Mouse (Mus musculus) urinary bladder, adult 2 months (tissue): ENCODE measurements around the gene Arhgap10. TPM values are rescaled to one million over a fixed set of nuclear protein-coding genes. Genes with fewer than 3 reads are reported as not detected.

Source experiments
- DNase-seq: peaks from one replicate; pipeline ENCODE4 v3.0.0; 2022; ENCODE audit warnings: low spot score
- polyA plus RNA-seq: library from polyadenylated mRNA; depleted of rRNA; stranded (reverse); fragments of >200 nt; gene quantifications from 2 replicates; pipeline ENCODE4 v1.2.3, GENCODE M21; 2012

The Arhgap10 gene
- polyA plus RNA-seq, 1 experiment: 43.8 TPM

DNA sequence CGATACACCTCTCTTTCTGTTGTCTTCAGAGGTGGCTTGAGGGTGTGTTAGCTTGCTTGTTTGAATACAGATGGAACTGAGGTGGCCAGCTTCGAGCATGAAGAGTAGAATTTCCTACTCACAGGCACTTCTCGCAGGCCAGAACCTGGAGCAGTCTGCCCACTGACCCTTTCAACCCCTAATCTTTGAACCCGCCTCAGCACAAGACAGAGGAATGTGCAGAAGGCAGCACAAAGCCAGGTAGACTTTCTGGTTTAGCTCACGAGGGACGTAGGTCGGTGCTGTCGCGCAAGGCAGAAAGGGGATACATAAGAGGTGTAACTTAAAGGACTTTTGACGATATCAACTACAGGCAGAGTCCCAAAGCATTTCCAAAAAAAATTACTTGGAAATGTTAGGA, 908 bp downstream of the Arhgap10 start:
- DNase-seq: no peak

GRCm38 (mm10) chr8:77515786-77516185, 2.0 kb downstream of the Arhgap10 start:
- DNase-seq: no peak

GRCm38 (mm10) chr8:77515201-77515600, 2.6 kb downstream of the Arhgap10 start:
- DNase-seq: no peak

DNA sequence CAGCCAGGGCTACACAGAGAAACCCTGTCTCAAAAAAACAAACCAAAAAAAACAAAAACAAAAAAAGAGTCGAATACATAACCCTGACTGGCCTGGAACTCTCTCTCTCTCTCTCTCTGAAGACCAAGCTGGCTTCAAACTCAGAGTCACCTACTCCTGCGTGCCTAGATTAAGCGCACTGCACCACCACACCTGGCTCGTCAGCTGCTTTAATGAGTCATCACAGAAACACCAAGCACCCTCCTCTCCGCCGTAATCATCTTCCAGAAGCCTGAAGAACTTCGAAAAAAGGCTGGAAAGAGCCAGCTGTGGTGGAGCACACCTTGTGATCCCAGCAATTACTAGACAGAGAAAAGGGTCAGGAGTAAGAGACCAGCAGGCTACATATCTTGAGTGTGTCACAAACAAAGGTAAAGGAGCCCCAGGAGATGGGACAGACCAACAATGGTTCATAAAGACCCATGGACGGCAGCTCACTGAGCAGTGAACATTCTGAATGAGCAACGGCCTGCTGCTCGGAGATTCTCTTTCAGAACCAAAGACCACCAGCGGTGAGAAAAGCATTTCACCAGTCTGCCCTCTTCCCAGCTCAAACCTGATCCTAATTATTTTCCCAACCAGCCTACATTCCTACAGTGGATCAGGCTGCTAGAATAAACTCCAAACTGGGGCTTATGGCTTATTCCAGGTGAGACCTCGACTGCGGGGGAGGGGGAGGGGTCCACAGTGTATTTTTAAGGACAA, 5.8 kb downstream of the Arhgap10 start:
- DNase-seq: no peak

DNA sequence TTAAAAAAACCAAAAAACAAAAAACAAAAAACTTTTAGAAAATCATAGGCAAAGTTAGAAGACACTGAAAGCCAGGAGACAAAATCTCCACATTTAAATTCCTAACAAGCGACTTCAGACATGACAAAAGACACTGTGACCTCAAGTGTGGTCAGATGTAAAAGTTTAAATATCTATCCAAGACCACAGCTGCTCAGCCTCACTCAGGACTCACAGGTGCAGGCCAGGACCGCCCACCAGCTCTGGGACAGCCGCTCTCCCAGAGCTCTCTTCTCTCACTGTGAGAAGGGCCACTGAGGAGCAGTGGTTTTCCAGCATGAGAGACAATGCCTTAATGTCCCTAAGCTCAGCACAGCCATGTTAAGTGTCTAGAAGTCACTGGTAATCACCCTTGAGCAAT, 7.3 kb downstream of the Arhgap10 start:
- no peak for DNase-seq

DNA sequence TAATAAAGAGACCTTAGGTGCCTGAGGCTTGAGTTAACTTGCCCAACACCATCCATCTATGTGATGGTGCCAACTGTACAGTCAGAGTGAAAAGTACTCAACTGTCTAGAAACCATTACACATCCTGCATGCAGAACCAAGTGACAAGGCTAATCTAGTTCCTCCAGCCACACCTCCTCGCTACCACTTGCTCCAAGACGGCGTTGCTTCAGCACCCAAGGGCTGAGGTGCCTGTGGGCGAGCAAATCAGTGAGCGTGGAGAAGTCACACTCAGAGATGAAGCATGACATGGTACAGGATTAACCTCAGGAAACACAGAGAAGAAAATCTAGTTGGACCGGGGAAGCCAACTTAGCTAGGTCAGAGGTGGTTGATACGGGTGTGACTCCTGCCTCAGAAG, 8.7 kb downstream of the Arhgap10 start:
- DNase-seq: no peak

DNA sequence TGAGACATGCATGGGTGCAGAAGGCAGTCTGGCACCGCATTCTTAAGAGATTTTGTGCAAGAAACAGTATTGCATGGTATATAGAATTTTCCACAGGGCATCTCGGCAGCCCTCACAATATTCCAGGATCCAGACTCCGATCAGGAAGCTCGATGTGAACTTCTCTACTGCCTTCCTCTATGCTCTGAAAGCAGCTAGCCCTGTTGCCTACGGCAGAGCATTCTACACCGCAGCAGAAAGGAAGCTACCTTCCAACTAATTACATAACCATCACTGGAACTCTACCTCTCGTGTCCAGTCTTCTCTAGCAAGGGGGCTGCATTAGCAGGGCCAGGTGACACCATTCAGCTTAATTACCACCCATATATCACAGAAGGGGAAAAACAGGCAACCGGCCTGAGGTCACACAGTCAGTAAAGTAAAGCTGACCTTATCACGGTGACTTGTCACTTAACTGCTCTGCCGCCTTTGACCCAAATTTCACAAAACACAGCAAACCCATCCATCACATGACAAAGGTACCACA, 10.2 kb downstream of the Arhgap10 start:
- DNase-seq: no peak

DNA sequence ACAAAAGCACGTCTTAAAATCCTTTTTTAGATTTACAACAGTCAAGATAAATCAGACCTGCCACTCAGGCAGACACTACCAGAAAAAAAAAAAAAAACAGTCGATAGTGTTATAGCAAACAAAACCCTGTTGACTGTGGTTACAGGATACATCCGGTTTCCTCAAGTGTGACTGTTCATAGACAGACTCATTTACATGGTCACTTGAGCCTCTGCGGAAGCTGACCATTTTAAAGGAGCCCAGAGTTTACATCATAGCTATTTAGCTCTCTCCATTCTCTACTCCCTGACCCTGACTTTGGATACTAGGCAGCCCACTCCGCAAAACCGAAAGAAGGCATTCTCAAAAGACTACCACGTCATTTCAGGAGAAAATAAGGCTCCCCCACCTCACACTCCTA, 11.2 kb downstream of the Arhgap10 start:
- no peak for DNase-seq

DNA sequence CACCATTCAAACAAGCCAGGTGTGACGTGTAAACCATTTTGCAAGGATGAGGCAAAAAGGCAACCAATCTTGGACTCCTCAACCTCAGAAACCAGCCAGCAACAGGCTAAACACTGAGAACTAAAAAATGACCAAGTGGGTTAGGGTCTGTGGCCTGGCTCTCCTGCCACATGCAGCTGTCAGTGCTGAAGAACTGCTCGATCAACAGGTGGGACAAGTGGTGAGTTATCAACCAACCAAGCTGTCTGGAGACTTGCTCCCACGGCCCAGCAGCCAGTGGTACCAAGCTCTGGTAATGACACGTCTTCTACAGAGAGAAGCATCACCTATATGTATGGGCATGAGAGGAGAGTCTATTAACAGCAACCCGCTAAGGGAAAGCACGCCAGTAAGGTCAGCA, 15.2 kb downstream of the Arhgap10 start:
- DNase-seq: no peak

DNA sequence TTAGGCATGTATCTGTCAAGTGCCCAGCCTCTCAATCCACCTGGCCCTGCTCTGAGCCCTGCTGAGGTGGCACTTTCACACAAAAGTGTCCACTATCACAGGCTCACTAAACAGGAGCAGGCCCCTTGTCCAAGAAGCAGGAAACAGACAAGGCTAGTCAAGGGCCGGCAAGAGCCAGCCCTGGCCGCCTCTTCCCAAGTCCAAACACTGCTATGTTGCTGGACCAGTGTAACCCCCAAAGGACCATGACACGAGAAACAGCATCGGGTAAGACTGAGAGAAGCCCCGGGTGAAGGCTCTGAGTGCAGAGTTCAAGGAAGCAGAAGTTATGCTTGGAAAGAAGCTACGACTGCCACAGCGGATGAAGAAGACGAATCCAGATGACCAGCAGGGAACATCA, 16.6 kb downstream of the Arhgap10 start:
- no peak for DNase-seq

- DNase-seq: no peak
These were observed 17.5 kb downstream of the Arhgap10 start for GRCm38 (mm10) chr8:77500264-77500663.

DNA sequence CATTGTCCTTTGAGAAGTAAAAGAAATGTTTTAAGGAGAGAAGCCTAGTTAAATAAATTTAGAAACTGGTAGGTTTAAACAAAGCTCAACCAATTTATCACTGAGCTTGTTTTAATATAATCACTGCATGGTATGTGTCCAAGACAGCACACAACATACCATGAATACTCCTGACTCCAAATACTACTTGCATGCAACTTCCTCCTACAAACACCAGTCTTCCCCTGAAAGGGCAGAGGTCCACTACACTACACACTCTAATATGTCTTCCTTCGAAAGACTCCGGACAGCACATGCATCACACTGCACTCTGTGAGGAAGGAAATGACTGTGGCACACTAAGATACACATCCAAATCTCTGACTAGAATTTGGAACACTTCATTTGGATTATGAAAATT, 20.3 kb downstream of the Arhgap10 start:
- no peak for DNase-seq

DNA sequence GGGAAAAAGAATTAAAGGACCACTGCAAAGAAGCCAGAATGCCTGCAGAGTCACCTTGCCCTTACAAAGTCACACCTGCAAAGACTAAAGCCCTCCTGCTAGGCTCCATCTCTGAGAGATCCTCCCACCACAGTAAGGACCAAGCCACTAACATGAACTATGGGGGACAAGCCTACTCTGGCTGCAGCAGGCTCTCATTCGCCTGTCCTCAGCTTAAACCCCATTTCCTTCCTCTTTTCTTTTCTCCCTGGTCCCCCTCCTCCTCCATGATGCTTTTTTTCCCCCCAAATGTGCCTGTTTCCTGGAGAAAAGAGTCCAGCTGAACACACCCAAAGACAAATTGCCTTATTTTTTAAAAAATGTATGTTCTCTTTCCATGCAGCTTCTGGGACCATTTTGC, 21.5 kb downstream of the Arhgap10 start:
- DNase-seq: no peak

- DNase-seq: no peak
These were observed 23.1 kb downstream of the Arhgap10 start for GRCm38 (mm10) chr8:77494376-77495328.

GRCm38 (mm10) chr8:77492356-77493058, 25.2 kb downstream of the Arhgap10 start:
- DNase-seq: no peak

DNA sequence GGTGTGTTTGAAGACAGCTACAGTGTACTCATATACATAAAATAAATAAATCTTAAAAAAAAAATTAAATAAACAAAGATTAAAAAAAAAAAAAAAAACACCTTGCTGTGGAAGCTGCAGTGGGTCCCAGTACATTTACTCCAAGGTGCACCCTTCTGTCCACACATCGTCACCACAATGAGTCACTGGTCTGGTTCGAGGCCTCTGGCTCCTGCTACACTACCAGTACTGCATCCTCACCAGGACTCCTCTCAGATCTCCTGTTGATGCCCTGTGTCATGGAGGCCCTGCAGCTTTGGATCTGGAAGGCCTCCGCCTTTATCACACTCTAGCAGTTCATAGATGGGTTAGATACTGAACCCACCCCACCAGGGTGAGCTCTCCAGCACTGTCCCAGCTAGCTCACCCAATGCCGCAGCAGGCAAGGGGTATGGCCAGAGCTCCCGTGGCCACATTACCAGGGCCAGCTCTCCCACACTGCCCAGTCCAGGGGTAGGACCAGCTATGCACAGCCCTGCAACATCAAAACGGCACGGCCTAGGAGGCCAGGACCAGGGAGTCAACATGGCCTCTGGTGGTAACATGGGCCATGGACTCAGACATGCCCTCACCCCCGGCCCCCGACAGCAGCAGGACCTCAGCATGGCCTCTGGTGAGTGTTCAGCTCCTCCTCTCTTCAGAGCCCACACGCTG, 26.4 kb downstream of the Arhgap10 start:
- no peak for DNase-seq

DNA sequence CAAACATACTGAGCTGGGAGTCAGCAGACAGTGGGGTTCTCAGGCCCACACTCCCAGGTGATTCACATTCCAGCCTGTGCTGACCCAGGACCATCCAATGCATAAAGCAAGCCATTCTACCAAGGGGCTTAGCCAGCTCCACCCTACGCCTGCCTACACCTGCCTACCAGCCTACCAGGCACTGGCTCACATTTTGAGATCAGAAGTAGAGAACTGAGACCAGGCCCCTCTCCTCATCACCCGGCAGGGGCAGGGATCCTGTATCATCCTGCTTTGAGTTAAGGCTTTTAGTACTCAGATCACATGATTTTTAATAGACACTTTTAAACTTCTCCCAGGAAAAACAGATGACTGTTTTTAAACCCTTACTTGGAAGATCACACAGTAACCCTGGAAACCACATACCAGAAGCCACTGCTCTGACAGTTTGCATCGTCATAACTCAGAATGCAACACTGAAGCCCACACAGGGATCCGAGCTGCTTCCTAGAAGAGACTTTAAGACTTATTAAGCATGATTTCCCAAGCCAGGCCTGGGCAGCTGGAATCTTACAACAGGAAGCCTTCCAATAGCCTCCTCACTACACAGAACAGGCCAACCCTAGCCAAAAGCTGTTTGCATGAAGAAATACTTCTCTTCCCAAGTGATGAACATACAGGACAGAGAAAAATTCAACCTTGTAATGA, 27.5 kb downstream of the Arhgap10 start:
- DNase-seq: no peak

GRCm38 (mm10) chr8:77489235-77489634, 28.5 kb downstream of the Arhgap10 start:
- DNase-seq: no peak

- no peak for DNase-seq
These were observed 29.5 kb downstream of the Arhgap10 start for GRCm38 (mm10) chr8:77488215-77488606.

- DNase-seq: no peak
These were observed 30.1 kb downstream of the Arhgap10 start for GRCm38 (mm10) chr8:77487590-77488214.
